Mouse (Mus musculus) testis, adult 2 months (tissue): ENCODE measurements around the gene Mum1. TPM values are rescaled to one million over a fixed set of nuclear protein-coding genes. Genes with fewer than 3 reads are reported as not detected.

Experiments
- H3K27ac ChIP-seq: fragments of 200-500 bp; 2 replicates; pipeline ENCODE4 v1.5.1; 2012; ENCODE audit warnings: low read depth, low read length; ENCODE audit not compliant: control insufficient read depth, insufficient read depth
- H3K27me3 ChIP-seq: fragments of 200-500 bp; 2 replicates; pipeline ENCODE4 v1.6.1; 2012; ENCODE audit warnings: mild to moderate bottlenecking, low read length, moderate library complexity; ENCODE audit not compliant: control insufficient read depth, insufficient read depth
- H3K36me3 ChIP-seq: fragments of 200-500 bp; 2 replicates; pipeline ENCODE4 v1.6.1; 2012; ENCODE audit warnings: mild to moderate bottlenecking, low read length; ENCODE audit not compliant: control insufficient read depth, insufficient read depth
- H3K4me1 ChIP-seq: fragments of 200-500 bp; 2 replicates; pipeline ENCODE4 v1.6.1; 2012; ENCODE audit warnings: low read length; ENCODE audit not compliant: control insufficient read depth, insufficient read depth
- H3K4me3 ChIP-seq: fragments of 200-500 bp; 2 replicates; pipeline ENCODE4 v1.5.1; 2012; ENCODE audit warnings: low read depth, mild to moderate bottlenecking, low read length, moderate library complexity, mixed read lengths; ENCODE audit not compliant: control insufficient read depth
- CTCF ChIP-seq: fragments of 200-500 bp; IDR thresholded peaks from 2 replicates; pipeline ENCODE4 v1.5.1; 2012; ENCODE audit warnings: low read depth, mild to moderate bottlenecking, inconsistent platforms, low read length, moderate library complexity; ENCODE audit not compliant: control insufficient read depth, insufficient read depth, insufficient replicate concordance
- POLR2A ChIP-seq: fragments of 200-500 bp; IDR thresholded peaks from 2 replicates; pipeline ENCODE4 v1.6.1; 2012; ENCODE audit warnings: low read depth, mild to moderate bottlenecking, inconsistent platforms, low read length, moderate library complexity; ENCODE audit not compliant: control insufficient read depth
- polyA plus RNA-seq: library from polyadenylated mRNA; depleted of rRNA; stranded (reverse); fragments of >200 nt; gene quantifications from 2 replicates; pipeline ENCODE4 v1.2.3, GENCODE M21; 2012

Mum1 gene
- polyA plus RNA-seq, 1 experiment: 282 TPM

DNA sequence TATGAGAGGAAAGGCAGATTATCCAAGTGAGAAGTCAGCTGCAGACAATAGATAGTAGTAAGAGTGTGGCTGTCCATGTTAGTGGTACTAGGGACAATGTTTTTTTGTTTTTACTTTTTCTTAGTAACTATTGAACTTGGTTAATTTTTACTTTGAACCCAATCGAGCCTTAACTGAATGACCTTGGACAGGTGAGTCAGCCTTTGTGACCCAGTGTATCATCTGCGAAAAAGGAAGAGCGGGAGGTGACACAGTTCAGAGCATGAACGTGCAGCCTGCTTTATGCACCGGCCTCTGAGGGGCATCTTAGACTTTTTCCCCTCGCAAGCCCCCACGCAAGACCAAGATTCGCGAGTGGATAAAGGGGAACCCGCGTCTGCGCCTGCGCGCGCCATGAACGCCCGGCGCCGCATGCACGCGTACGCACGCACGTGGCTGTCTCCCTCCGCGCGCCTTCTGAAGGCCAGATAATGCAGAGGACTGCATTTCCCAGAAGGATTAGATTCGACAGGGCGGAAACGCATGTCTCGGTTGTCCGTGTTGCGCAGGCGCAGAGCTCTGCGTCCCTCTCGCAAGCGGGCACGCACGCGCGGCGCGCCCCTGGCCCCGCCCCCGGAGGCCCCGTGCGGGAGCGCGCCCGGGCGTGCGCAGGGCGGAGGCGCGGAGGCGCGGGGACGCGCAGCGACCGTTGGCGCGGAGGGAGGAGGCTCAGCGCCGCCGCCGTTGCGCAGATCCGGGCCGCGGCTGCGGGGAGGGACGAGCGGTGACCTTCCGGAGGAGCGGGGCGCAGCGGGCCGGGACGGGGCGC, 38.3 kb downstream of the Mum1 start:
- Histone ChIP-seq H3K36me3 (no peaks in the 10 kb centered on the region), H3K4me3 (peak overlapping the region; percentile 91), H3K27ac (peak overlapping the region; percentile 96), H3K4me1 (peaks cover 19% of the 10 kb centered on the region), H3K27me3 (no peaks in the 10 kb centered on the region)
- TF ChIP-seq POLR2A: peak; percentile 91
- no peak for TF ChIP-seq CTCF

GRCm38 (mm10) chr10:80265149-80265486, 38.9 kb downstream of the Mum1 start:
- TF ChIP-seq CTCF (no peak), POLR2A (no peak)
- Histone ChIP-seq H3K4me1 (peaks cover 19% of the 10 kb centered on the region), H3K27me3 (no peaks in the 10 kb centered on the region), H3K27ac (peak overlapping the region; percentile 96), H3K4me3 (peak overlapping the region; percentile 91), H3K36me3 (no peaks in the 10 kb centered on the region; the same call in 1 of the 2 replicates)

DNA sequence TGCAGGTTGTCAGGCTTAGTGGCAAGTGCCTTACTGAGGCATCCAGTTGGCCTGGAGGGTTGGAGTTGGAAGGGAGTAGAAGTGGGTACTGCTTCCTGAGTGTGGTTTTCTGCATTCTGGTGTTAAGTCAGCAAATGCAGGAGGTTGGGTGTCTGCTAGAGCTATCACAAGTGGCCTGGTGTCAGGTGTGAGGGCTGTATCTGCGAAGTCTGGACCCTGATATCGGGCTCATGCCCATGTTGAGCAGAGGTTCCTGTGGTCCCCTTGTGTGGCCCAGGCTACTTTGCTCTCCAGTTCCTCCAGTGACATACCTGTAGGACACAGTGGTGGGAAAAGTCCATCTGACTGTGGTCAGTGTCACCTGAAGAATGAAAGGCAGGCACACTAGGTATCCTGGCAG, 43.9 kb downstream of the Mum1 start:
- no peak for TF ChIP-seq POLR2A
- TF ChIP-seq CTCF: no peak
- Histone ChIP-seq H3K4me1 (peaks cover 8% of the 10 kb centered on the region), H3K36me3 (peaks cover 3% of the 10 kb centered on the region), H3K27me3 (no peaks in the 10 kb centered on the region), H3K4me3 (no peak overlapping the region), H3K27ac (no peak overlapping the region)

GRCm38 (mm10) chr10:80270734-80271181, 44.5 kb downstream of the Mum1 start:
- Histone ChIP-seq H3K4me1 (peaks cover 8% of the 10 kb centered on the region), H3K27ac (no peak overlapping the region), H3K36me3 (peaks cover 3% of the 10 kb centered on the region), H3K4me3 (no peak overlapping the region), H3K27me3 (no peaks in the 10 kb centered on the region)
- TF ChIP-seq CTCF (no peak), POLR2A (no peak)

DNA sequence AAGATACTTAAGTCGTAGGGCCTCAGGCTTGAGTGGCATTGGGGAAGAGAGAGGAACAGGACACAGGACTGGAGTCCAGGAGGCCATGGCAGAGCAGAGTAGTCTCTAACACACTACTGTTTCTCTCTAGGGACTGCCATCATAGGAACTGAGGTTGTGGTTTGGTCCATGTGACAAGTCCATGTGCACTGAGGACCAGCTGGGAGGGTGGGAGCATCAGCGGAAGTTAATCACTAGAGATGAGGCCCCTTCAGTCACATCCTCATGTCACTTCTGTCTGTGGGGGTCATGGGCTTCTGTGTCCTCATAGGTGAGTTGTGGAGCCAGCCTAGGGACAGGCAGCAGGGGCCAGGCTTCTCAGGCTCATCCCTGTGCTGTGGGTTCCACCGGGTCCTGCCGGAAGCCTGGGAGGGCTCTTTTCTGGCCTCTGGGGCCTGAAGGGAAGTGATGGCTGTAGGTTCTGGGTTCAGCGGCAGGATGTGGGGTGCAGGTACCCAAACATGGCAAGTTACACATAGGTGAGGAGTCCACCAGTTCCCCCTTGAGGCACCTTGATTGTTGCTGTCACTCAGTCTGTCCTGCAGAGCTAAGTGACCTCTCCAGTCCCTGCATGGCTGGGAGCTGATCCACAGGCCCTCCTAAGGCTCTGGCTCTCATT, 45.1 kb downstream of the Mum1 start:
- Histone ChIP-seq H3K27ac (no peak overlapping the region), H3K36me3 (peaks cover 3% of the 10 kb centered on the region), H3K27me3 (no peaks in the 10 kb centered on the region), H3K4me1 (peaks cover 8% of the 10 kb centered on the region), H3K4me3 (no peak overlapping the region)
- TF ChIP-seq POLR2A: no peak
- no peak for TF ChIP-seq CTCF

- H3K4me1 ChIP-seq: peaks cover 8% of the 10 kb centered on the region
- peaks cover 3% of the 10 kb centered on the region for H3K36me3 ChIP-seq
- H3K4me3 ChIP-seq: no peak overlapping the region
- TF ChIP-seq CTCF (no peak), POLR2A (no peak)
- H3K27ac ChIP-seq: no peak overlapping the region
- H3K27me3 ChIP-seq: no peaks in the 10 kb centered on the region
These were observed 45.8 kb downstream of the Mum1 start for GRCm38 (mm10) chr10:80271870-80272585.

DNA sequence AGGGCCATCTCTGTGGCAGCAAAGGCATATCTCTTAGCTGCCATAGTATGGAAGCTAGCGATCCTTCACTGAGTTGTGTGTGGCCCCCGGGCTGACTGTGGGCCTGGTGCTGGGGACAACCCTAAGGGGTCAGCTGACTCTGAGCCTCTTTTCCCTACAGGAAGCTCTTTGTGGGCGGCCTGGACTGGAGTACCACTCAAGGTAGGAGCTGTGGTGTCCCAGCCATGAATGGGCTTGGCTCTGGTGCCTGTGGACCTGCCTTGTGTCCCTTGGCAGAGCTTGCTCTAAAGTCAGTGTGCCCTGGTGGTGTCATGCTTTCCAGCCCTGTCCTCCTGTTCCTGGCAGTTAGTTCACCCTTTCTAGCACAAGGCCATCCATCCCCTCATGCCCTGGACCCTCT, 47.6 kb downstream of the Mum1 start:
- no peak overlapping the region for H3K27ac ChIP-seq
- TF ChIP-seq CTCF (no peak), POLR2A (no peak)
- no peaks in the 10 kb centered on the region for H3K27me3 ChIP-seq
- H3K4me3 ChIP-seq: no peak overlapping the region
- peaks cover 4% of the 10 kb centered on the region for H3K36me3 ChIP-seq
- peaks cover 8% of the 10 kb centered on the region for H3K4me1 ChIP-seq
